Mouse (Mus musculus) heart, embryonic 11.5 days (tissue): ENCODE results near the gene Col9a3. TPM values are rescaled to one million over a fixed set of nuclear protein-coding genes. Genes with fewer than 3 reads are reported as not detected.

Experiments used
- ATAC-seq: fragments of 200-750 bp; cut with Nextera tagmentation; replicated peaks from 2 replicates; pipeline ENCODE4 v1.8.0; 2017; ENCODE audit warnings: moderate library complexity; ENCODE audit not compliant: insufficient number of reproducible peaks, low FRiP score, low TSS enrichment
- H3K27ac ChIP-seq: fragments of 300-500 bp; sonication (generic); 2 replicates; pipeline ENCODE4 v1.5.1; 2014; ENCODE audit warnings: mild to moderate bottlenecking, low read depth, low read length
- H3K27me3 ChIP-seq: fragments of 300-500 bp; sonication (generic); 2 replicates; pipeline ENCODE4 v1.6.1; 2014; ENCODE audit warnings: mild to moderate bottlenecking, low read length, mixed read lengths; ENCODE audit not compliant: control insufficient read depth, insufficient read depth
- H3K36me3 ChIP-seq: fragments of 300-500 bp; sonication (generic); 2 replicates; pipeline ENCODE4 v1.6.1; 2014; ENCODE audit warnings: mild to moderate bottlenecking, low read length, moderate library complexity, mixed read lengths; ENCODE audit not compliant: control insufficient read depth, insufficient read depth
- H3K4me1 ChIP-seq: fragments of 300-500 bp; sonication (generic); 2 replicates; pipeline ENCODE4 v1.6.1; 2014; ENCODE audit warnings: low read length; ENCODE audit not compliant: control insufficient read depth, insufficient read depth
- H3K4me2 ChIP-seq: fragments of 300-500 bp; sonication (generic); 2 replicates; pipeline ENCODE4 v1.6.1; 2014; ENCODE audit warnings: mild to moderate bottlenecking, moderate library complexity
- H3K4me3 ChIP-seq: fragments of 300-500 bp; sonication (generic); 2 replicates; pipeline ENCODE4 v1.5.1; 2014; ENCODE audit warnings: low read depth, low read length
- H3K9ac ChIP-seq: fragments of 300-500 bp; sonication (generic); 2 replicates; pipeline ENCODE4 v1.6.1; 2014; ENCODE audit warnings: mild to moderate bottlenecking, low read depth, low read length, moderate library complexity
- H3K9me3 ChIP-seq: fragments of 300-500 bp; sonication (generic); replicated peaks from 2 replicates; pipeline ENCODE4 v1.6.1; 2016; ENCODE audit warnings: low read length; ENCODE audit not compliant: control insufficient read depth
- WGBS: fragments of 180-500 bp; shearing (Covaris S2); extraction: QIAGEN DNeasy Blood & Tissue Kit; methylation state at CpG from one replicate; pipeline ENCODE4 v1.1.7; 2014; ENCODE audit not compliant: insufficient replicate concordance; 5-methylcytosine and 5-hydroxymethylcytosine counted together
- polyA plus RNA-seq: library from polyadenylated mRNA; unstranded; fragments of >200 nt; fragmentation: Nextera tagmentation; extraction: Ambion mirVana; gene quantifications from 2 replicates; pipeline ENCODE4 v1.2.1, GENCODE M21; 2014

Col9a3 gene
- polyA plus RNA-seq, 1 experiment from 2014 or later: 25.0 TPM

GRCm38 (mm10) chr2:180598157-180598705 lies 641 bp downstream of the Col9a3 start:
- 4% methylated on average over 41 of the region's 41 CpGs for WGBS
- Histone ChIP-seq H3K27ac (no peak overlapping the region), H3K4me3 (peak overlapping the region; percentile 38), H3K4me2 (peak overlapping the region; percentile 73), H3K36me3 (peaks cover 16% of the 10 kb centered on the region), H3K4me1 (no peaks in the 10 kb centered on the region; the same call in 1 of the 2 replicates), H3K27me3 (peaks cover 38% of the 10 kb centered on the region), H3K9ac (peak overlapping the region; percentile 61), H3K9me3 (no peaks in the 10 kb centered on the region)
- ATAC-seq: no peak; the same call in 1 of the 2 replicates

- Histone ChIP-seq H3K27ac (no peak overlapping the region), H3K4me2 (no peak overlapping the region), H3K9me3 (no peaks in the 10 kb centered on the region), H3K36me3 (no peaks in the 10 kb centered on the region), H3K4me3 (no peak overlapping the region), H3K4me1 (no peaks in the 10 kb centered on the region; the same call in 1 of the 2 replicates), H3K9ac (no peak overlapping the region; the same call in 1 of the 2 replicates), H3K27me3 (peaks cover 38% of the 10 kb centered on the region)
- ATAC-seq: no peak
- WGBS: 20% methylated on average over 9 of the region's 9 CpGs
Measured at GRCm38 (mm10) chr2:180600569-180601021, 3.0 kb downstream of the Col9a3 start.

DNA sequence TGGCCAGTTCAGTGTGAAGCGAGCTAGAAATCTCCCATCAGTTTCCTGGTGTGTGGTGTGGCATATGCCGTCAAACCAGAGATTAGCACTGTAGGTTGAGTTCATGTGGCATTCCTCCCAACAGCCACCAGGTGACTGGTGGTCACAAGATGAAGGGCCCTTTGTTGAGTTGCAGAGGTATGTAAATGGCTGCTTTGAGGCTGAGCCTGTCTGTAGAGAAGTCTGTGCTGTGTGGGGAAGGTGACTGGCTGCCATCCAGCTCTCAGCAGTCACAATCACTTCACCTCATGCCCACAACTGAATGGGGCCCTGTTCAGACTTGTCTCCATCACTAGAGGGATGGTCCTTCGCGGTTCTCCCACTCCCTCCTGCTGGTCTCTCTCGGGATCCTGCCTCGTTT lies 7.2 kb downstream of the Col9a3 start:
- Histone ChIP-seq H3K27me3 (peaks cover 5% of the 10 kb centered on the region), H3K4me2 (no peak overlapping the region), H3K4me1 (no peaks in the 10 kb centered on the region), H3K9ac (no peak overlapping the region), H3K27ac (no peak overlapping the region), H3K4me3 (no peak overlapping the region), H3K9me3 (no peaks in the 10 kb centered on the region), H3K36me3 (no peaks in the 10 kb centered on the region)
- WGBS: 40% methylated on average over 6 of the region's 6 CpGs
- no peak for ATAC-seq

- Histone ChIP-seq H3K27ac (no peak overlapping the region), H3K4me3 (no peak overlapping the region), H3K9ac (no peak overlapping the region), H3K36me3 (no peaks in the 10 kb centered on the region), H3K4me1 (no peaks in the 10 kb centered on the region), H3K4me2 (no peak overlapping the region), H3K27me3 (no peaks in the 10 kb centered on the region), H3K9me3 (no peaks in the 10 kb centered on the region)
- 72% methylated on average over 4 of the region's 4 CpGs for WGBS
- no peak for ATAC-seq
Measured at GRCm38 (mm10) chr2:180610283-180610682, 12.7 kb downstream of the Col9a3 start.

DNA sequence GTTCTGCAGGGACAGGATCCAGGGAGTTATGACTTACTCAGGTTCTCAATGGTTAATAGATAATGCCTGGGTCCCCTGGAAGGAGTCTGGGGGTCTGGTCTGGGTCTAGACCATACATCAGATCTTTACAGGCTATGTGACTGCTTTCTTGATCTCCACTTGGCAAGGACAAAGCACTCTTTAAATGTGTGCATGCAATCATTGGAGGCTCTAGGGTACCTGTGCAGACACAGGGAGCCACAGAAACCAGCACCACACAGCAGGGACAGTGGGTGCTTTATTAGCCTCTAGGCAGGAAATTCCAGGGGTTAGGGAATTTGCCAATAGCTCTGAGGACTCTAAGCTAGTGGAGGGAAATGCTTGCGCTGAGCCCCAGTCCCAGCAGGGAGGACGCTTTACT lies 14.3 kb downstream of the Col9a3 start:
- Histone ChIP-seq H3K4me2 (no peak overlapping the region), H3K36me3 (no peaks in the 10 kb centered on the region), H3K9me3 (no peaks in the 10 kb centered on the region), H3K9ac (no peak overlapping the region), H3K27me3 (no peaks in the 10 kb centered on the region), H3K27ac (no peak overlapping the region), H3K4me3 (no peak overlapping the region), H3K4me1 (no peaks in the 10 kb centered on the region)
- ATAC-seq: no peak
- WGBS: 48% methylated on average over 2 of the region's 2 CpGs

DNA sequence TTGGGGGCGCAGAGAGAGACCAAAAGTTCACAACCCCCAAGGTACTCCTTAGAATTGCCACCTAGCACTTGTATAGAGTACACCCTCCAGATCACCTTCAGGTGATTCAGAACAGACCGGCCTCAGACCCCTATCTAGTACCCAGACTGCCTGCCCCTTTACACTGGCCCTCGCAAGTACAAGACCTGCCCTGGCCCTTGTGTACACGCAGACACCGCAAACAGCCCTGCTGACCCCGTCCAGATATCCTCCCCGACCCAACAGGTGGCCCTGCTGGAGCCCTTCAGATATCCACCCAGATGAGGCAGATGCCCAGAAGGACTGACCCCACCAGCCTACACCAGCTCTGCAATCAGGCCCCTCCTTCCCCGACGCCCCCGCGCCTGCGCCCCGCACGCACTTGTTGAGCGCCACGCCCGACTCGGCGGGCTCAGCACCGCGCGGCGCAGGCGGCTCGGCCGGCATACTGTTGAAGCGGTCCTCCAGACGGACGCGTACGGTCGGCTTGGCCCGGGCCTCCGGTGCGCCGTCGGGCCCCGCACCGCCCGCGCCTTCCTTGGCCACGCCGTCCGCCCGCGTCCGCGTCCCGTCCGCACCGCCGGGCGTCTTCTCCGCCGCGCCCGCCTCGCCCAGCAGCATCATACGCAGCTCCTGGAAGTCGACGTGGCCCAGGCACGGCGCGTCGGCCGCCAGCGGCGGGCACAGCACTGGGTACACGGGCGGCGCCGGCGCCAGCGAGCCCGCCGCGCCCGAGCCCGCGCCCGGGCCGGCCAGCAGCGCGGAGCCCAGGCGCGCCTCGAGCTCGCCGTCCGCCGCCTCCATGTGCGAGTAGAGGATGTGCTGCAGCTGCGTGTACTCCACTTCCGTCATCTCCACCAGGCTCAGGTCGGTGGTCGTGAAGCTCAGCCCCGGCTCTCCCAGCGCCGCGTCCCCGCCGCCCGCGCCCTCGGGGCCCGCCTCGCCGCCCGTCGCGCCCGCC lies 44.3 kb downstream of the Col9a3 start:
- WGBS: 2% methylated on average over 98 of the region's 112 CpGs
- Histone ChIP-seq H3K4me3 (peak overlapping the region; percentile 37), H3K4me2 (peak overlapping the region; percentile 58), H3K9ac (0 out of 2 replicates have a peak overlapping the region, but pooled peaks have one; percentile 16), H3K36me3 (no peaks in the 10 kb centered on the region), H3K27ac (no peak overlapping the region), H3K4me1 (no peaks in the 10 kb centered on the region), H3K9me3 (peaks cover 15% of the 10 kb centered on the region), H3K27me3 (peaks cover 44% of the 10 kb centered on the region)
- peak; percentile 59; the same call in 1 of the 2 replicates for ATAC-seq

DNA sequence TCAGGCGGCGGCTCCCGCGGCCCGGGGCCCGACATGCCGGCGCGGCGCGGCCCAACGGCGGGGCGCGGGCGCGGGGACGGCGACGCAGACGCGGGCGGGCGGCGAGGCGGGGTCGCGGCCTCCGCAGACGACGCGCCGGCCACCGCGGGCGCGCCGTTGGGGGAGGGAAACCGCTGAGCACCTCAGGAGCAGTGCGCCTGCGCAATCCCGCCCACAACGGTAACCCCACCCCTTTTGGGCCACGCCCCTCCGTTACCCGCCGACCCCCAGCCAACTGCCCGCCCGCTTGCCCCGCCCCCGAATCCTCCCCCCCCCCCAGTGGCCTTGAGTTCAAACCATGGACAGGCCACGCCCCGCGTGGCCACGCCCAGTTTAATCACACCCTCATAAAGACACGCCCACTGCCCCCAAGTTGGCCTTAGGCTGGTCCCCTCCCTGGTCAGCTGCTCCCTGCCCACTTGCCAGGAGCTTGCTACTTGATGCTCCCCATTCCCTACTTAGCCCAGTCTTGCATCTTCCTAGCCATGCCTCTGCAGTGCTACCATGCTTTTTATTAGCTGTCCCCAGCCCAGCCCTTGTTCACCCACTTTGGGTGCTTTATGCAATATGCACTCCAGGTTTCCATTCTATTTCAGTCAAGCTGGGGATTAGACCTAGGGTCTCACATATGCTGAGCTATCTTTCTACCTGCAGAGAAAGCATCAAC lies 45.1 kb downstream of the Col9a3 start, which contains the start of gene Tcfl5:
Tcfl5 (minus strand) TSS at position 154 of the 706 bp plus-strand sequence.
- H3K27me3 ChIP-seq: peaks cover 44% of the 10 kb centered on the region
- no peaks in the 10 kb centered on the region for H3K36me3 ChIP-seq
- WGBS: 4% methylated on average over 18 of the region's 56 CpGs
- 0 out of 2 replicates have a peak within 1 kb of the TSS, but pooled peaks have one; percentile 16 for H3K9ac ChIP-seq
- H3K9me3 ChIP-seq: peaks cover 15% of the 10 kb centered on the region
- H3K27ac ChIP-seq: no peak within 1 kb of the TSS
- H3K4me3 ChIP-seq: peak within 1 kb of the TSS; percentile 37
- H3K4me1 ChIP-seq: no peaks in the 10 kb centered on the region
- ATAC-seq: no peak
- H3K4me2 ChIP-seq: peak within 1 kb of the TSS; percentile 58

DNA sequence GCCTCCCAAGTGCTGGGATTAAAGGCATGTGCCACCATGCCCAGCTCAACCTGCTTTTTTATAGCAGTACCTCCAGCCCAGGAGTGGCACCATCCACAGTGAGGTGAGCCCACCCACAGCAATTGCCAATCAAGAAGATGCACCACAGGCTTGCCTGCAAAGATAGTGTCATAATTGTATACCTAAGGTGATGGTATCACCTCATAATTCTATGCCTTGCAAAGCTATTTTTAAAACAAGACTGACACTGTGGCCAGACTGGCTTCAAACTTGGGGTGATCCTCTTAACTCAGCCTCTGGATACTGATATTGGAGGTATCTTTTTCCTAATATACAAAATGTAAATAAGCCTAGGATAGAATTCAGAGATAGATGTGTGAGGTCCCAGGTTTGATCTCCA lies 46.0 kb downstream of the Col9a3 start:
- peaks cover 47% of the 10 kb centered on the region for H3K27me3 ChIP-seq
- no peak overlapping the region for H3K27ac ChIP-seq
- H3K9me3 ChIP-seq: peaks cover 15% of the 10 kb centered on the region
- no peaks in the 10 kb centered on the region for H3K36me3 ChIP-seq
- H3K4me1 ChIP-seq: no peaks in the 10 kb centered on the region
- no peak overlapping the region for H3K4me2 ChIP-seq
- no peak overlapping the region for H3K9ac ChIP-seq
- ATAC-seq: no peak
- no peak overlapping the region for H3K4me3 ChIP-seq
